Mouse (Mus musculus): ENCODE measurements around the gene Unkl.

DNA sequence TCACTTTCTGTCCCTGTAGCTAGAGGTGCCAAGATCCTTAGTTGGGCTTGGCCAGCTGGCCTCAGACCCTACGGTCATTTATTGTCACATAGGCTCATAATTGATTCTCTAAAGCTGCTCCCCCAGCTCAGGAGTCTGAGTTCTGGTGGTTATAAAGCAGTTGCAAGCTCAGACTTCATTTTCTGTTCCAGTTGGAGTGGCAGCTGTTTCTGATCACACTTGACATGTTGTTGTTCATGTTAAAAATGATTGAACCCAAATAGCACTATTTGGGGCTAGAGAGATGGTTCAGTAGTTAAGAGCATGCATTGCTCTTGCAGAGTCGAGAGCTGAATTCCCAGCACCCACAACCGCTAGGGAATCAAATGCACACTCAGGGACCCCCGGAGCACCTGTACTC, 21.8 kb downstream of the Unkl start:
- no peak for TF ChIP-seq CTCF (IDR thresholded peaks at IDR 0.05; ENCODE audit: insufficient read depth, low read depth, low read length)
- no peak for TF ChIP-seq POLR2A (IDR thresholded peaks at IDR 0.05; ENCODE audit: insufficient read depth, low read depth, low read length)

Data from olfactory bulb, adult 2 months (tissue).